Mouse (Mus musculus) megakaryocyte, embryonic 14.5 days (primary cell): ENCODE data around the gene Spem2.

Experiments
- FLI1 ChIP-seq: IDR thresholded peaks from 2 replicates; pipeline ENCODE4 v1.6.1; 2012; ENCODE audit warnings: low read length, inconsistent platforms, mixed read lengths
- GATA1 ChIP-seq: IDR thresholded peaks from 3 replicates; pipeline ENCODE4 v1.6.1; 2012; ENCODE audit warnings: mixed read lengths, low read length, inconsistent platforms, borderline replicate concordance

GRCm38 (mm10) chr11:69787306-69787705 lies 31.0 kb downstream of the Spem2 start:
- TF ChIP-seq GATA1 = no peak
- no peak for TF ChIP-seq FLI1
